Mouse (Mus musculus) C2C12 (cell line): Measurements from ENCODE around the gene Ankrd61. TPM values are rescaled to one million over a fixed set of nuclear protein-coding genes. Genes with fewer than 3 reads are reported as not detected.

Experiments
- H3K27me3 ChIP-seq: one replicate; pipeline ENCODE4 v1.6.1; 2011; ENCODE audit not compliant: control insufficient read depth, insufficient read depth, insufficient read length
- H3K36me3 ChIP-seq: one replicate; pipeline ENCODE4 v1.6.1; 2011; ENCODE audit not compliant: control insufficient read depth, insufficient read depth
- H3K4me3 ChIP-seq: one replicate; pipeline ENCODE4 v1.5.1; 2011; ENCODE audit warnings: mild to moderate bottlenecking, control low read depth; ENCODE audit not compliant: poor library complexity, insufficient read depth, severe bottlenecking
- H3K79me2 ChIP-seq: one replicate; pipeline ENCODE4 v1.6.1; 2011; ENCODE audit not compliant: control insufficient read depth, insufficient read depth
- H3K79me3 ChIP-seq: one replicate; pipeline ENCODE4 v1.6.1; 2011; ENCODE audit warnings: low read depth, control low read depth
- H3ac ChIP-seq: one replicate; pipeline ENCODE3; 2011; ENCODE audit warnings: low read depth; ENCODE audit not compliant: control insufficient read depth, insufficient read length
- CEBPB ChIP-seq: IDR thresholded peaks from one replicate; pipeline ENCODE4 v1.6.1; 2011; ENCODE audit warnings: low read depth, mild to moderate bottlenecking, control low read depth, moderate library complexity
- CTCF ChIP-seq: IDR thresholded peaks from one replicate; pipeline ENCODE4 v1.5.1; 2011; ENCODE audit not compliant: control insufficient read depth, insufficient read depth, insufficient read length
- FOSL1 ChIP-seq: IDR thresholded peaks from one replicate; pipeline ENCODE4 v1.8.0; 2011; ENCODE audit warnings: mild to moderate bottlenecking, low read length; ENCODE audit not compliant: poor library complexity, insufficient read depth, severe bottlenecking
- MAX ChIP-seq: IDR thresholded peaks from one replicate; pipeline ENCODE4 v1.6.1; 2011; ENCODE audit warnings: mild to moderate bottlenecking, control low read depth
- MYOD1 ChIP-seq: IDR thresholded peaks from one replicate; pipeline ENCODE4 v1.6.1; 2011; ENCODE audit warnings: low read depth; ENCODE audit not compliant: control insufficient read depth, insufficient read length
- MYOG ChIP-seq: IDR thresholded peaks from one replicate; pipeline ENCODE4 v1.6.1; 2011; ENCODE audit not compliant: control insufficient read depth, insufficient read length; ENCODE audit errors: extremely low read depth
- USF1 ChIP-seq: IDR thresholded peaks from one replicate; pipeline ENCODE4 v1.6.1; 2011; ENCODE audit warnings: low read depth, mild to moderate bottlenecking, control low read depth, moderate library complexity
- polyA plus RNA-seq: library from polyadenylated mRNA; unstranded; fragments of >200 nt; fragmentation: generic; extraction: Trizol; gene quantifications from one replicate; pipeline ENCODE4 v1.2.1, GENCODE M21; 2012; ENCODE audit warnings: missing spikeins

Ankrd61 gene
- polyA plus RNA-seq, 1 experiment, result 0.18 TPM

- no peak overlapping the region for H3K4me3 ChIP-seq
- H3K79me3 ChIP-seq, result no peaks in the 10 kb centered on the region
- H3ac ChIP-seq, result no peak overlapping the region
- H3K36me3 ChIP-seq, result peaks cover 76% of the 10 kb centered on the region
- H3K79me2 ChIP-seq, result no peaks in the 10 kb centered on the region
- TF ChIP-seq MYOG, result no peak
- TF ChIP-seq CEBPB, result no peak
- TF ChIP-seq USF1, result no peak
- TF ChIP-seq FOSL1, result no peak
- TF ChIP-seq CTCF, result no peak
- TF ChIP-seq MYOD1, result no peak
- no peak for TF ChIP-seq MAX
- H3K27me3 ChIP-seq, result no peaks in the 10 kb centered on the region
Measured at GRCm38 (mm10) chr5:143924781-143925452, 27.4 kb upstream of the Ankrd61 start.

DNA sequence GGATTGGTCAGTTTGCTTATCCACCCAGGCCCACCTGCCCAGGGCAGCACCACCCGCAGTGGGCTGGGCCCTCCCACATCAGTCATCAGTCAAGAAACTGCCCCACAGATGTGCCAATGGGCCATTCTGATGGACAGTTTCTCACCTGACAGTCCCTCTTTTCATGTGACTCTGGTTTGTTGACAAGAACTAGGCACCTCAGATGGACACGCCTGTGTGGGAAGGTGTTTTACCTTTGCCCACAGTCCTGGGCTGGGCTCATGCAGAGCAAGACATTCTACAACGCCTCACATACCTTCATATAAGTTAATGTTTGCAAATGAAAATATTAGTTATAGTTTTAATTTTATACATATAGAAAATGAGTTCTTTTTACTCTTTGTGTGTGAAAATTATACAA is 20.6 kb upstream of the Ankrd61 start:
- TF ChIP-seq FOSL1, result no peak
- TF ChIP-seq MYOD1, result no peak
- H3K79me2 ChIP-seq, result peaks cover 14% of the 10 kb centered on the region
- no peak overlapping the region for H3ac ChIP-seq
- no peak overlapping the region for H3K4me3 ChIP-seq
- peaks cover 77% of the 10 kb centered on the region for H3K36me3 ChIP-seq
- H3K79me3 ChIP-seq, result peaks cover 5% of the 10 kb centered on the region
- no peaks in the 10 kb centered on the region for H3K27me3 ChIP-seq

GRCm38 (mm10) chr5:143917418-143917817 is 19.9 kb upstream of the Ankrd61 start:
- Histone ChIP-seq H3K27me3 (no peaks in the 10 kb centered on the region), H3K79me3 (peaks cover 10% of the 10 kb centered on the region), H3ac (no peak overlapping the region), H3K36me3 (peaks cover 72% of the 10 kb centered on the region), H3K79me2 (peaks cover 21% of the 10 kb centered on the region), H3K4me3 (no peak overlapping the region)
- TF ChIP-seq CTCF (peak; percentile 36), USF1 (no peak)

DNA sequence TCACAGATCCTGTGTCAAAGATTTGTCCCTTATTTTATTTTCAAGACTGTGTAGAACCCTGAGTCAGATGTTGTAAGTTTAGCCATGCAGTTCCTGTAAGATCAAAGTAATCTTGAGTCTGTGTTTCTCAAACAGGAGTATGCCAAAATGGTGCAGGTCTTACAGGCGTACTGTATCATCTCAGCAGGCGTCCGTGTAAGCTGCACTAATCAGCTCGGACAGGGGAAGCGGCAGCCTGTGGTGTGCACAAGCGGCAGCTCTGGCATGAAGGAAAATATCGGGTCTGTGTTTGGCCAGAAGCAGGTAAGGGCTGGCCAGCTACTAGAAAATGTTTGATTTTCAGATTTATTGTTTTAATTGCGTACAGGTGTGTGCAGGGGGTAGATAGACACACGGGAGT is 18.7 kb upstream of the Ankrd61 start:
- Histone ChIP-seq H3K27me3 (no peaks in the 10 kb centered on the region), H3K4me3 (no peak overlapping the region), H3ac (no peak overlapping the region), H3K36me3 (peaks cover 60% of the 10 kb centered on the region), H3K79me3 (peaks cover 11% of the 10 kb centered on the region), H3K79me2 (peaks cover 33% of the 10 kb centered on the region)
- TF ChIP-seq MYOG, result no peak
- no peak for TF ChIP-seq CTCF
- no peak for TF ChIP-seq CEBPB
- no peak for TF ChIP-seq MAX
- no peak for TF ChIP-seq MYOD1
- TF ChIP-seq FOSL1, result no peak
- TF ChIP-seq USF1, result no peak

DNA sequence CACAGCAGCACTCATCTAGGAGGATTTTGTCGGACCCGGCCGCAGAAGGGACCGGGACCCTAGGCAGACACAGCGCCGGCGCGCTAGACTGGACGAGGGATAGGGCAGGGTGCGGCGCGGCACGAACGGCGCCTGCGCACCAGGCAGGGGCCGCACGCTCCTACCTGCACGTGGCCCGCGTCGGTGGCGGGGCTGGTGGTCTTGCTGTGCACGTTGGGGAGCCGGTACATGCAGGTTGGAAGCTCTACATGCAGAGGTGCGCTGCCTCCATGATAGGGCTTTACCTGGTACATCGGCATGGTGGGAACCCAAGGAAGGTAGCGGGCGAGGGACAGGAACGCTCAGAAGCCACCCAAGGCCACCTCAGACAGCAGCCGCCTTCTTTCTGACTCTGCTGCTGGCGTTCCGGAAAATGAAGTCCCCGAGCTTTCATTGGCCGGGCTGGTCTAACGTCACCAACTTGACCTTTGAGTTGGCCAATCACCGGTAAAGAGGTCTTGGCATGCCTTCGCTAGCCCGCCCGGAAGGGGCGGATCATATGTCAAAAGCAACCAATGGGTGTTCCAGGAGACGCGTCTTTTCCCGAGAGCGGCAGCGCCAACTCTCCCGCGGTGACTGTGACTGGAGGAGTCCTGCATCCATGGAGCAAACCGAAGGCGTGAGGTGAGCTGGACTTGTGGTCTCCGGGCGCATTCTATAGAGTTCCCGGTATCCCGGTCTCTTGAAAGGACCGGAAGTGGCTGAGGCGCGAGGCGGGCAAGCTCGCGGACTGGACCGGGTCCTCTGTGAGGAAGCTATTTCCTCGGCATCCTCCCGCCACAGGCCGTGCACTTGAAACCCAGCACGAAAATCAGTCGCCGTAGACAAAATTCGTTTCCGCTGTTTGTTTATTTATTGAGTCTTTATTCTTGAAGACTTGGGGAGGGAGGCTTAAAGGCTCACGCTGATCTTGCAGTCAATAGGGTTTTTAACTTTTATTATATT is 12.2 kb upstream of the Ankrd61 start, which contains the start of the genes Aimp2 and Pms2:
Gene Aimp2 (minus strand): TSS at position 431 of the 984 bp plus-strand sequence.
Gene Pms2 (plus strand): TSS at position 548 of the 984 bp plus-strand sequence.
- H3K36me3 ChIP-seq, result peaks cover 44% of the 10 kb centered on the region
- H3K79me3 ChIP-seq, result peaks cover 53% of the 10 kb centered on the region
- peak within 1 kb of the TSS; percentile 77 for H3ac ChIP-seq
- H3K79me2 ChIP-seq, result peaks cover 95% of the 10 kb centered on the region
- peak within 1 kb of the TSS; percentile 63 for H3K4me3 ChIP-seq
- no peak for TF ChIP-seq MYOD1
- TF ChIP-seq MAX, result peak; percentile 96
- no peaks in the 10 kb centered on the region for H3K27me3 ChIP-seq

GRCm38 (mm10) chr5:143908926-143909325 is 11.4 kb upstream of the Ankrd61 start:
- TF ChIP-seq CTCF (no peak), MYOD1 (no peak), MAX (no peak), CEBPB (no peak), USF1 (no peak), FOSL1 (no peak), MYOG (no peak)
- Histone ChIP-seq H3K79me2 (peaks cover 97% of the 10 kb centered on the region), H3K79me3 (peaks cover 51% of the 10 kb centered on the region), H3ac (peak overlapping the region; percentile 74), H3K4me3 (peak overlapping the region; percentile 63), H3K36me3 (peaks cover 48% of the 10 kb centered on the region), H3K27me3 (no peaks in the 10 kb centered on the region)
